Mouse (Mus musculus): ENCODE results near the gene Trpm3. TPM values are rescaled to one million over a fixed set of nuclear protein-coding genes. Genes with fewer than 3 reads are reported as not detected.
A peak's percentile ranks its signal among the peaks of the same experiment; 100 is the strongest.
"Not testable (repeated sequence)": the region's sequence is repeated elsewhere in the genome, so short reads cannot be mapped to it uniquely, and the experiment has no call there.

Trpm3 gene
- total RNA-seq, 2 experiments from 2014 or later = 34.1 to 44.8 TPM

GRCm38 (mm10) chr19:22841081-22842040 is 702.5 kb downstream of the Trpm3 start:
- DNase-seq (ENCODE audit: low spot score in 2 of 2) = no peak

- no peak for DNase-seq (ENCODE audit: low spot score in 2 of 2)
Observed at GRCm38 (mm10) chr19:22842697-22843096, 703.9 kb downstream of the Trpm3 start.

- no peak for DNase-seq (ENCODE audit: low spot score in 2 of 2)
Observed at GRCm38 (mm10) chr19:22847696-22848095, 708.9 kb downstream of the Trpm3 start.

GRCm38 (mm10) chr19:22848251-22848650 is 709.4 kb downstream of the Trpm3 start:
- DNase-seq (ENCODE audit: low spot score in 2 of 2) = no peak

GRCm38 (mm10) chr19:22848783-22849576 is 710.1 kb downstream of the Trpm3 start:
- DNase-seq (ENCODE audit: low spot score in 2 of 2) = no peak

GRCm38 (mm10) chr19:22851423-22851822 is 712.6 kb downstream of the Trpm3 start:
- DNase-seq (ENCODE audit: low spot score in 2 of 2) = not testable (repeated sequence)

GRCm38 (mm10) chr19:22859644-22860043 is 720.8 kb downstream of the Trpm3 start:
- no peak for DNase-seq (ENCODE audit: low spot score in 2 of 2)

- DNase-seq (ENCODE audit: low spot score in 2 of 2) = no peak
Observed at GRCm38 (mm10) chr19:22867456-22867855, 728.6 kb downstream of the Trpm3 start.

GRCm38 (mm10) chr19:22869853-22870252 is 731.0 kb downstream of the Trpm3 start:
- no peak for DNase-seq (ENCODE audit: low spot score in 2 of 2)

GRCm38 (mm10) chr19:22872456-22872855 is 733.6 kb downstream of the Trpm3 start:
- DNase-seq (ENCODE audit: low spot score in 2 of 2) = no peak

GRCm38 (mm10) chr19:22880199-22880598 is 741.4 kb downstream of the Trpm3 start:
- no peak for DNase-seq (ENCODE audit: low spot score in 2 of 2)

GRCm38 (mm10) chr19:22882670-22883111 is 743.8 kb downstream of the Trpm3 start:
- no peak for DNase-seq (ENCODE audit: low spot score in 2 of 2)

GRCm38 (mm10) chr19:22883154-22883553 is 744.3 kb downstream of the Trpm3 start:
- no peak for DNase-seq (ENCODE audit: low spot score in 2 of 2)

GRCm38 (mm10) chr19:22883744-22884317 is 745.0 kb downstream of the Trpm3 start:
- peak; percentile 56 to 69 for DNase-seq (ENCODE audit: low spot score in 2 of 2)

- peak; percentile 55 to 61 for DNase-seq (ENCODE audit: low spot score in 2 of 2)
Observed at GRCm38 (mm10) chr19:22884357-22884756, 745.5 kb downstream of the Trpm3 start.

GRCm38 (mm10) chr19:22885051-22885450 is 746.2 kb downstream of the Trpm3 start:
- no peak for DNase-seq (ENCODE audit: low spot score in 2 of 2)

GRCm38 (mm10) chr19:22901892-22902291 is 763.0 kb downstream of the Trpm3 start:
- no peak for DNase-seq (ENCODE audit: low spot score in 2 of 2)

GRCm38 (mm10) chr19:22902386-22902785 is 763.5 kb downstream of the Trpm3 start:
- DNase-seq (ENCODE audit: low spot score in 2 of 2) = no peak

GRCm38 (mm10) chr19:22905066-22905482 is 766.2 kb downstream of the Trpm3 start:
- peak; percentile 77 for DNase-seq (ENCODE audit: low spot score in 2 of 2)

GRCm38 (mm10) chr19:22910686-22911085 is 771.8 kb downstream of the Trpm3 start:
- no peak for DNase-seq (ENCODE audit: low spot score in 2 of 2)

- no peak for DNase-seq (ENCODE audit: low spot score in 2 of 2)
Observed at GRCm38 (mm10) chr19:22912971-22913370, 774.1 kb downstream of the Trpm3 start.
